Mouse (Mus musculus): Measurements from ENCODE around the gene Efna1.

Gene Efna1

DNA sequence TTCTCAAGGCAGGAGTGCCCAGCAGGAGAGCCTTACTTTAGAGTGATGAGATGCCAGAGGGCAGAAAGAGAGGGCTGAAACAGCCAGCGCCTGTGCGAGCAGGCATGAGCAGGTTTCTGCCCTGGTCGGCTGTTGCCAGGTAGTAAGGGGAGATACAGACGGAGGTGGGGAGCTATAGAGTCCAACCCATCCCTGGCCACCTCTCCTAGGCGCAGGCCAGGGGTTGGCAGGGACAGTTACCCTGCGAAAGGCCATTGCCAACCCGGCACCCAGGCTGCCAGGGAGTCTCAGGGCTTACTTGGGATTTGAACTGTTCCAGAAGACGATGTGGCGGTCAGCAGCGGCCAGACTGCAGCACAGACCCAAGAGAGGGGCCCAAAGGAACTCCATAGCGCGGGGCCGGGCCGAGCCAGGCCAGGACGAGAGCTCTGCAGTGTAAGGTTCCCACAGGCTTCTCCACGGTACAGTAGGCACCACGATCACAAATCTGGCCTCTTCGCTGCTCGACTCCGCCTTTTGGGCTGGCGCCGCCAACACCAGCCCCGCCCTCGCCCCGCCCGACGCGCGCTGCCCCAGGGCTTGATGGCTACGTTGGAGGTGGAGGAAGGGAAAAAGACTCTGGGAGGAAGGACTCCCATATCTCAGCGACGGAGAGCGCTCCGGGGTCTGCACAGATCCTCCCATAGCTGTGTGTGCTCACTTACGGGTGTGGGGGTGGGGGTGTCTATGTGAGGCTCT lies 1.6 kb downstream of the Efna1 start:
- DNase-seq (ENCODE audit: low read depth, low spot score): no peak

- DNase-seq (ENCODE audit: low read depth, low spot score): no peak
Observed at GRCm38 (mm10) chr3:89278643-89279042, 2.3 kb downstream of the Efna1 start.

DNA sequence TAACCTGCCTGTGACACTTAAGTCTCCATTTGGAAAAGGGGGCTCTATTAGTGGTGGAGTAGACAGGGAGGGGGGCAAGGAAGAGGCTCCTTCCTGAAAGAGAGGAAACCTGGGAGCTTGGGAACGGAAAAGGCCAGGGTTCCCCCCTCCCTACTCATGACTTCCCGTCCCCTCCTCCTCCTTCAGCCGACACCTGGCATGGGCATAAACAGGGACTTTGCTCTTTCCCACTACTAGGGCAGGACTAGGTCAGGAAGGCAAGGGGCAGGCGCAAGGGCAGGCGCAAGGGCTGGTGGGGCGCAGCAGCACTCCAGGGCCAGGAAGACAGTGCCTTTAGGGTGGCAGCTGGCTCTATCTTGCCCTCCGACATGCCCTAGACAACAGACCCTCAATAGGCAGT lies 2.8 kb downstream of the Efna1 start:
- DNase-seq (ENCODE audit: low read depth, low spot score): no peak

GRCm38 (mm10) chr3:89277281-89278021 lies 3.5 kb downstream of the Efna1 start:
- DNase-seq (ENCODE audit: low read depth, low spot score): no peak

DNA sequence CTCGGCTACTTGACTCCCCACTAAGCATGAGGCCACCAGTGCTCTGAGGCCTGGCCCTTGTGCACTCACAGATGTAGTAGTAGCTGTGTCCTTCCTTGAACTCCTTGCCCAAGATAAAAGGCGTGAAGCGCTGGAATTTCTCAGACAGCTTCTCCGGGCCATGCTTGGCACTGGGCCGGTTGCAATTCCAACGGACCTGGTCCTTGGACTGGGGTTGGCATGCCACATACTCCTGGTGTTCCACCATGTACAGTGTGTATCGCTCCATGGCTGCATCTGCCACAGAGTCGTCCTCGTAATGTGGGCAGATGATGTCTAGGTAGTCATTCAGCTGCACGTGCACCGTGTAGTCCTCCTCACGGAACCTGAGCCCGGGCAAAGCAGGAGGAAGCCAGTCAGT lies 4.9 kb downstream of the Efna1 start:
- DNase-seq (ENCODE audit: low read depth, low spot score): no peak

GRCm38 (mm10) chr3:89271760-89272159 lies 9.2 kb downstream of the Efna1 start:
- no peak for DNase-seq (ENCODE audit: low read depth, low spot score)

GRCm38 (mm10) chr3:89270891-89271290 lies 10.1 kb downstream of the Efna1 start:
- DNase-seq (ENCODE audit: low read depth, low spot score): no peak

- DNase-seq (ENCODE audit: low read depth, low spot score): no peak
Observed at GRCm38 (mm10) chr3:89270051-89270755, 10.7 kb downstream of the Efna1 start, which contains the start of gene Slc50a1. TSS of gene Slc50a1 (minus strand) at chr3:89270570.

DNA sequence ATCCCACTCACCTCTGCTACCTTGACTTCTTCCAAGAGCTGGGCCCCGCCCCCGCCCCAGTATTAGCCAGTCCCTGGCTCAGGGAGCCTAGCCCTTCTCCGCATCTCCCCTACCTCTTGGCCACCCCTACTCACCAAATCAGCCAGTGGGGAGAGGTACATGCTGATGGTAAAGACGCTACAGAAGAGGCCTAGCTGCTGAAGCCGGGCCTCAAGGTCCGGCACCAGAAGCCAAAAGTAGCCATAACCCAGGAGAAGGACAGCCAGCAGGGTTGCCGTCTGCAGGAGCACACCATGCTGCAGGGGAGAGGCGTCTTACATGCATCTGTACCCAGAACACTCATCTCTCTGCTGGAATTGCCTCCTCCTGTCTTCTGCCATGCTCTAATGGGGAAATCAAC lies 12.0 kb downstream of the Efna1 start:
- DNase-seq (ENCODE audit: low read depth, low spot score): no peak

DNA sequence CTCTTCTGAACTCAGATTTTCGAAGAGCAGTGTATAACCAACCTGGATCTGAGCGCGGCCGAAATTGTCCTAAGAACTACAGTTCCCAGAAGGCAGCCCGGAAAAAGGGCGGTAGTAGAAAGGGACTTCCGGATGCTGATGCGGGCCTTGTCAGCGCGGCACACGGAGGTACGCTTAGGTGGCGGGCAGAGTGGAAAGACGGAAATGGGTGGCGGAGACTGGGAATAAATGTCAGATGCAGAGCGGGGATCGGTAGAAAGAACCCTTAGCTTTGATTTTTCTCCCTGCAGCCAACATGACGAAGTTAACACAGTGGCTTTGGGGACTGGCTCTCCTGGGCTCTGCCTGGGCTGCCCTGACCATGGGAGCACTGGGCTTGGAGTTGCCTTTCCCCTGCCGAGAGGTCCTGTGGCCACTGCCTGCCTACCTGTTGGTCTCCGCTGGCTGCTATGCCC lies 14.5 kb downstream of the Efna1 start:
- peak; percentile 85 for DNase-seq (ENCODE audit: low read depth, low spot score)

DNA sequence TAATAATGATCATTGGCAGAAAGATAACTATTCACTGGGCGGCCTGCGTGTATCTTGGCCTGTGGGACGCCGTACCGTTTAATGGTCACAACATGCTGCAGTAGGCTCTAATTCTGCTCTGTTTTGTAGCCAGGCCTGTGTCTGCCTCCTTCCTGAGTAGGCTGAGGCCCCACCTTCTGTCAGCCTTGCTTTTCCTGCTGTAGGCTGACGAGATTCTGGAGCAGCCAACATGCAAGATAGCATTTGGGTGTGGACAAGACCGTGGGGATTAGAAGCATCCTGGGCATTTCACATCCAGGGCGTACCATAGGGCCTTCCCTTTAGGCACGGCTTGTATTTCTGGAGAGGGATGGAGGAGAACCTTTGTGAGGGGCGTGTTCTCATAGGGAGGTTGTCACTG lies 18.5 kb downstream of the Efna1 start:
- no peak for DNase-seq (ENCODE audit: low read depth, low spot score)

DNA sequence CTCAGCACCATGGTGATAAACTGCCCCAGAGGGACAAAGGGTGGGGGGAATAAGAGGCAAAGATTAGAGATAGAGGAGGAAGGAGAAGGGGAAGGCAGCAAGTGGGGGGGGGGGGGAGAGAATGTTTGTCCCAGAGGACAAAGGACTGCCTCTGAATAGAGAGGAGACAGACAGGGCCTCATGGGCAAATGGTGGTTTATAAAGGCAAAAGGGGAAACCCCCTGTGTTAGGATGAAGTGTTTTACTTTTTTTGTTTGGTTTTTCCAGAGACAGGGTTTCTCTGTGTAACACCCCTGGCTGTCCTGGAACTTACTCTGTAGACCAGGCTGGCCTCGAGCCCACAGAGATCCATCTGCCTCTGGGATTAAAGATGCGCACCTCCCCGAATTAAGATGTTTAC lies 20.7 kb downstream of the Efna1 start:
- DNase-seq (ENCODE audit: low read depth, low spot score): no peak

DNA sequence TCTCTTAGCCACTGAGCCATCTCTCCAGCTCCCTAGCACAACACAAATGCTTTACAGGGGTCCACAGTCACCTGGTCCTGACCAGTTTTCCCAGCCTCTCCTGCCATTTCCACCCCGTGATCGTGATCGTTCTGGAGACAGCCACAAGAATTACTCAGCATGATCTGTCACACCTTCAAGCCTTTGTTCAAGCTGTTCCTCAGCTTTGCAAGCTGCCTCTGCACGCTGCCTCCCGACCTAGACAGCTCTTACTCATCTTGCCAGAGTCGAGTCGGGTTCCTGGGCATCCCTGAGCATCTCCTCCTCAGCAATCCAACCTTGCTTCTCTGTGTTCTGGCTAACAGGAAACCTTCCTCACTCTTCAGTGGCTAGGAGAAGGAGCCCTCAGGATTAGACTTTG lies 21.9 kb downstream of the Efna1 start, which contains the start of gene Dpm3:
TSS of gene Dpm3 (plus strand) at position 283 of the 400 bp plus-strand sequence.
- no peak for DNase-seq (ENCODE audit: low read depth, low spot score)

DNA sequence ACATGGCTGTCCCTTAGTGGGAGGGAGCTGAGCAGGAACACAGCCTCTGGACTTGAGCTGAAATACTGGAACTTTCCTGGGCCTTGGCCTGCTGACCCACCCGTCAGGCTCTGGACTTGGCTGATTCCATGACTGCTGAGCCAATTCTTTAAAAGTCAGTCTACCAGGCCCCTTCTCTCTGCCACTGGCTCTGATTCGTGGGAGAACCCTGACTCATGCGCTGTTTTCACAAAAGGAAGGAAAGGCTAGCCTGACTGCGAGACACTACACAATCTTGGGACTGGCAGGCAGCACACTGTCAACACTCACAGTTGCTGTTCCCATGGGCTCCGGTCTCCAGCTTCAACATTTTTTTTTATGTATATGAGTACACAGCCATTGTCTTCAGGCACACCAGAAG lies 24.8 kb downstream of the Efna1 start:
- DNase-seq (ENCODE audit: low read depth, low spot score): no peak

- DNase-seq (ENCODE audit: low read depth, low spot score): no peak
Observed at GRCm38 (mm10) chr3:89254994-89255393, 25.9 kb downstream of the Efna1 start.

GRCm38 (mm10) chr3:89251365-89251895 lies 29.5 kb downstream of the Efna1 start:
- no peak for DNase-seq (ENCODE audit: low read depth, low spot score)

DNA sequence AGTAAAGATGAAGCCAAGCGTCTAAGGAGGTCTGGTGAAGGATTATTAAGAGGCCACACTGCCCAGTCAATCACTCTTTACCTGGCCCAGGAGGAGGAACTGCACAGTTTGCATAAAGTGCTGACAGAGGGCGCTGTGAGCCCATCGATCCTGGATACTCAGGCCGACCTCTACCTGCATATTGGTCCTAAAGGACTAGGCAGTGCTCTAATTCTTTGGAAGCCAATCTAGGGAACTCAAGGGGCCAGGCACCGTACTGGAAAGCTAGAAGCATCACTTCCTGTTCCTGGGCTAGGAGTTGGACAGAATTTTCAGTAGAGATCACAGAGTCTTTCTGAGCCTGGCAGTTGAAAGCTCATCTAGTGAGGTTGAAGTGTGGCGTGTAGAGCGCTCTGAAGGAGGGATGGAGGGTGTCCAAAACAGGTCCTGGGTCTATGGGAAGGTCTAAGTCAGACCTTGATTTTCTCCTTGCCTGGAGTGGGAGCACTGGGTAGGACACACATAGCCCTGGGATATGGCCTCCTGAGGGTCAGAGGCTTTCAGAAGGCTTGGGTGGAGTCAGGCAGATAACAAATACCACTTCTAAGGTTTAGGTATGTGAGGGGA lies 30.4 kb downstream of the Efna1 start:
- DNase-seq (ENCODE audit: low read depth, low spot score): no peak

- DNase-seq (ENCODE audit: low read depth, low spot score): no peak
Observed at GRCm38 (mm10) chr3:89247466-89247865, 33.5 kb downstream of the Efna1 start.

DNA sequence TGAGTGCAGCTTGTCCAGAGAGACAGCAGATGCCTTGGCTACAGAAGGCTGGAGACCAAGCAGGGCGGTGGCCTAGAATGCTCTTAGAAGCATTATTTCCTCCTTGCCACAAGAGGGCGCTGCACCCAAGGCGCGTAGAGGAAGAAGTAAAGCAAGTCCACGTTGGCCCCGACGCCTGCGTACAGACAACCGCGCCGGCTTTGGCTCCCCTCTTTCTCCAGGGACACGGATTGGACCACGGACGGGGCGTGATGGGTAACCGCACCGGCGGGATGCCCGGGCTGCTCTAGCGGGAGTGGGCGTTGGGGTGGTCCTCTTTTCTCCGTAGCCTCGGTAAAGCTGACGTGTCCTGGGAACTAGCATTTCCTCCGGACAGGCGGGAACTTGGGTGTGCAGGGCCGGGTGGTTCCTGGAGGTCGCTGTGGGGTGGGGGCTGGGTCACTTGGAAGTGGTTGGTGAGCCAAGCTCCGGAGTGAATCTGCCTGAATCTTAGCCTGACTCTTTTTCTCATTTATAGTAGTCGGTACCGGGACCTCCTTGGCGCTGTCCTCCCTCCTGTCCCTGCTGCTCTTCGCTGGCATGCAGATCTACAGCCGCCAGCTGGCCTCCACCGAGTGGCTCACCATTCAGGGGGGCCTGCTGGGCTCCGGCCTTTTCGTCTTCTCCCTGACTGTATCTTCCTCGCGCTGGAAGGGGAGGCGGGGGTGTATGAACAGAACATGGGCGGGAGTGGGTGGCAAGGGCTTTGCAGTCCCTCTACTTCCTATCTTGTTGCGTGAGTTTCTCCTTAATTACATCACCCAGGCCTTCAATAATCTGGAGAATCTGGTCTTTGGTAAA lies 34.5 kb downstream of the Efna1 start, which contains the start of gene Trim46:
TSS of gene Trim46 (minus strand) at position 49 of the 840 bp plus-strand sequence.
- peak; percentile 90 for DNase-seq (ENCODE audit: low read depth, low spot score)

GRCm38 (mm10) chr3:89245688-89246171 lies 35.2 kb downstream of the Efna1 start, which contains the start of gene Krtcap2:
TSS of gene Krtcap2 (plus strand) at chr3:89245966.
- DNase-seq (ENCODE audit: low read depth, low spot score): peak; percentile 91
